Mouse (Mus musculus) erythroblast, embryonic 14.5 days (primary cell): ENCODE data around the gene Pde4d.

Experiments used
- GATA1 ChIP-seq: IDR thresholded peaks from 2 replicates; pipeline ENCODE4 v1.6.1; 2012; ENCODE audit warnings: low read length, inconsistent platforms, mixed read lengths
- TAL1 ChIP-seq: IDR thresholded peaks from 3 replicates; pipeline ENCODE4 v1.6.1; 2012; ENCODE audit warnings: low read length, inconsistent platforms, mixed read lengths

DNA sequence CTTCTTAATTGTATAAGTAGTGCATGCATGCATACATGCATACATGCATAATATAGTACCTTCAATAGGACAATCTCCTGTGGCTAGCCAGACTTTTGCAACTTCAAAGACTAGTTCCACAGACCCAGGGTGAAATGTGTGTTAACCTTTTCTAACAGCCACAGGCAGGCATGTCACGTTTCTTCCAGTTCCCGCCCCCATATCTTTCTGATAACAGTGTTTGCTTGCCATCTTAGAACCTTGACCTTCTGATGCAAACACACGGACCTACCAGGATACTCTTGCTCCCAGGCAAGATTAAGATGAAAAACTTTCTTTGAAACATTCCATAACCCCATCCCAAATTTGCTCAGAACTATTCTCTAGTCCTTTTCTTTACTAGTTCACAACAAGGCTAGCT lies 1357.7 kb downstream of the Pde4d start:
- TF ChIP-seq GATA1 (no peak), TAL1 (no peak)
